Mouse (Mus musculus): ENCODE measurements around the gene Hist1h4n.
A peak's percentile ranks its signal among the peaks of the same experiment; 100 is the strongest.

Hist1h4n gene

DNA sequence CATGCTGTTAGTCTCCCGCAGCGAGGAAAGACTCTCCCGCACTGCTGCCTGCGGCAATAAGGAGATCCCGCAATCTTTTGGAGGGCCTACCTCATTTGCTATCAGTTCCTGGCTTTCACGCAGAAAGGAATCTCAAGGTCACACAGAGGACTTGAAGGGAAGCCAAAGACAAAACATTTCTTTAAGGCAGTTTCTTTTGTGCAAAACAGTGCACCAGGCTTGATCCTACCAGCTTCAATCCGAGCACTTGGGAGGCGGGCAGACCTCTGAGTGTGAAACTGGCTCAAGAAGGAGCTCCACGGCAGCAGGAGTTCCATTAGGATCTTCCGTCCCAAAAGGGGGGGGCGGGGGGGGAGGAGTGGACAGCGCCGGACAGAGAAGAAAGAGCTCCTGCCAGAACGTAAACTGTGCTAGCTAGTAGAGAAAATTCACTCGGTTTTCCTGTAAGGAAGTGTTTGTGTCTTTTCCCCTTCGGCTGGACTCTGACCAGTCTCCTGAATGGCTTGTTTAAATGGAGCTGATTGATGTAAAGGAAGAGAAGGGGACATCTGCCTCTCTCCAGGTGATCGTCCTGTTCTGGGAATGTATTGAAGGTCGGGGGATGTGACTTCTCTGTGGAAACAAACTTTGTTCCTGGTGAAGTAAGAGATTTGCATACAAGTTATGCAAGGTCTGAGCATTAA is 41.3 kb downstream of the Hist1h4n start:
- DNase-seq, result no peak

DNA sequence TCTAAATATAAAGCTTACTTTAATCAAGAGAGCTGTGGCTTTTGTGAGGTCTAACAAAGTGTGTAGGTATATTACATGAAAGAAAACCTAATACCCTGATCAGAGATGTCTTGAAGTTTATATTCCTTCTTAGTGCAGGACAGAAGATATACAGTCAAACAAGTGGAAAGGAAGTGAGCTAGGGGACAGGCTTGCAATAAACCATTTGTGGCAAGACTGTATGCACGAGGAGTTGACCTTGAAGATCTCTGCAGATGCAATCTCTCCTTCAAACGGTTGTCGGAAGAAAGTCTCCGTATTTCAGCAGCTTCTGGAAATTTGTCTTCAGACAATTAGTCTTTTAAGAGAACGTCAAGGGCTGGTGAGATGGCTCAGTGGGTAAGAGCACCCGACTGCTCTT is 42.1 kb downstream of the Hist1h4n start:
- DNase-seq, result no peak

DNA sequence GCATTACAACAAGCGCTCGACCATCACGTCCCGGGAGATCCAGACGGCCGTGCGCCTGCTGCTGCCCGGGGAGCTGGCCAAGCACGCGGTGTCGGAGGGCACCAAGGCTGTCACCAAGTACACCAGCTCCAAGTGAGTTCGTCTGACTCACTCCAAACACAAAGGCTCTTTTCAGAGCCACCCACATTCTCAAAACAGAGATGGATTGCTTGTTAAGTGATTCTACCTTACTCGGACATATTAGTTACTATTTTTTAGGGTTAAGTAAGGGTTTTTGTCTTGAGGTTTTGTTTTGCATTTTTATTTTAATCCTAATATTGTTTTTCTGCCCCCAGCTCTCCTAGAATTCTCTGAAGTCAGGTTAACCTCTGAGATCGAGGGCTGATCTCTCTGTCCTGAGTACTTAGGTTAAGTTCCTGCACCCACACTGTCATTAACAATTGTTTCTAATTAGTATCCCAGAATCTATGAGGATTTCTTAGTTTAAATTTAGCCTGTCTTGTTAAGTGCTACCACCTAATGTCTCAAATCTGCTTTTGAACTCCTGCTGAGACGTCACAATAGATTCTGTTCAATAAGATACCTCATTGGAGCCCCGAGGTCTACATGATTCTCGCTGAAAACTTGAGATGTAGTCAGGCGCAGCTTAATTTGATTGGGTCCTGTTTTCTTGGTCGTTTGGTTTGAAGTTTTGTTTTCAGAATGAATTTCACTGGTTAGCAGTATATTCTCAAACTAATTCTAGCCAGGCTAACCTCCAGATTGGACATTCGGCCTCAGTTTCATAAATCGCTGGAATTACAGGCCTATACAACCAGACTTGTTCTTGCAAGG is 44.0 kb downstream of the Hist1h4n start:
- no peak for DNase-seq

DNA sequence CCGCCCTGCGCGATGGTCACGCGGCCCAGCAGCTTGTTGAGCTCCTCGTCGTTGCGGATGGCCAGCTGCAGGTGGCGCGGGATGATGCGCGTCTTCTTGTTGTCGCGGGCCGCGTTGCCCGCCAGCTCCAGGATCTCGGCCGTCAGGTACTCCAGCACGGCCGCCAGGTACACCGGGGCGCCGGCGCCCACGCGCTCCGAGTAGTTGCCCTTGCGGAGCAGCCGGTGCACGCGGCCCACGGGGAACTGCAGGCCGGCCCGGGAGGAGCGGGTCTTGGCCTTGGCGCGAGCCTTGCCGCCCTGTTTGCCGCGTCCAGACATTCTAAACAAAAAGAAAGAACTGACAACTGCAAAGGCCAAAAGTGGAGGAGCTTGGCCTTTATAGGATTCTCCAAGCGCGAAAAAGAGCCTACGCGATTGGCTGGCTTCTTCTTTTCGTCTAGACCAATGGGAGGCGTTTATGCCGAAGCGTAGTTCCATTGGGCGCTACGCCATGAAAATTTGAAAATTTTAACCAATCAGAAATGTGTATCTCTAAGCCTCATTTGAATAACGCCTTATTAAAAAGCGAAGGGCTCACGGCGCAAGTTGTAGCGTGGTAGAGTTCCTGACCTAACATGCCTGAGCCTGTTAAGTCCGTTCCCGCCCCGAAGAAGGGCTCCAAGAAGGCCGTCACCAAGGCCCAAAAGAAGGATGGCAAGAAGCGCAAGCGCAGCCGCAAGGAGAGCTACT is 44.9 kb downstream of the Hist1h4n start, which contains the start of the genes Hist1h2an and Hist1h2bp:
Hist1h2an (minus strand) TSS at position 320 of the 731 bp plus-strand sequence.
Hist1h2bp (plus strand) TSS at position 563 of the 731 bp plus-strand sequence.
- DNase-seq, result peak; percentile 78 to 90

DNA sequence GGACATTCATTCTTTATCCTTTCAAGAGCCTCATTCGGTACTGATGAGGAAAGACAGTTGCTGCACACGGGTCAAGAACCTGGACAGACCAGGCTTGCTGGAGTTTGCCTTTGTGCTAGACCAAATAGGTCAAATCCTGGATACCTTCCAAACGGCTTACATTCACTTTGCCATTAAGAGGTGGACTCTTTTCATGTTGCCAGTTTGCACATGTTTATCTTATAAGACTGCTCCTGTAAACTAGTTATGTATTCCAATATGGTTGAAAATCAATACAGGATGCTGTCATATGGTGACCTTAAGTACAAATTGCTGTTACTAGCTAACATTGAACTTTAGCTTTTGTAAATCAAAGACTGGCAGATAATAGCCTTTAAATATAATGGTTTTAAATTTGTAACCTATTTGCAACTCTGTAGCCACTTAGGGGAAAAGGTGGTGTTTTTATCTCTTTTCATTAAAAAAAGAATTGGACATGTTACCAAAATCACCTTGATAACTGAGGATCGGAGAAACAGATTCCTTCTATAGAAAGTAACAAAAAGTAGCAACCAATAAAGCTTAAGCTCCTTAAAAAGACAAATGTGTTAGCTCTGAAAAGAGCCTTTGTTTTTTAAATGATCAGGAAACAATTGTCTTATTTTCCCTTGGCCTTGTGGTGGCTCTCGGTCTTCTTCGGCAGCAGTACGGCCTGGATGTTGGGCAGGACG is 45.7 kb downstream of the Hist1h4n start:
- DNase-seq, result no peak

DNA sequence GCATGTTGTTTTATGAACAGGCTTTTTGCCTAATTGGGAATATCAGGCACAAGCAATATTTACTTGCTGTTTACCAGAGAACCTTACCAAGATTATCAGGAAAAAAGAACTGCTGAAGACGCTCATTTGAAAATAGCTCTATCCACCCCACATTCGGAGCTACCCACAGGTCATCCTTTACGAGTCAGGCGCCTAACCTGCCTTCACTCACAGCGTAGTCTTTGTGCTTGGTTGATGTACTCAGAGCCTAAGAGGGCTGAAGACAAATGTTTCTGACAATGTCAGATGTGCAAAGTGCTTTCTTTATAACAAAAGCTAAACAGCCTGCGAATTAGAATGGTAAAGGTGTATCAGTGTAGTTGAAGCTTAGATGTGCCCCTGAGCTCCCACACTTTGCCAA is 47.7 kb downstream of the Hist1h4n start:
- DNase-seq, result no peak

DNA sequence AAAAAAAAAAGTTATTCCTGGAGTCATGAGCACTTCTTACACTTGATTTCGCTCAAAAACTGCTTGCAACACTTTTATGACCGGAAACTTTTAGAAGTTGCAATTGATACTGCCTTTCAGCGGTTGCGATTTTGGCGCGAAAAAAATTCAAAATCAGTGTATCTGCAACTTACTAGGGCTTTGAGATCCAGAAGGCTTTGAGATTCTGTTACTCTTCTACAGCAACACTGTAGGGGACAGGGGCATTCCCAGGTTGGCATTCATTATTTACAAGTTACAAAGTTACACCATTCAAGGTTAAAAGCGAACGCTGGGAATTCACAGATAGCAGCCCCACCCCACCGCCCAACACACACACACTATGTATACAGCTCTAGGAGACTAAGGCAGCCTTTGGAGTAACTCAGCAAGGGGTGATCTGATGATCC is 48.2 kb downstream of the Hist1h4n start:
- DNase-seq, result no peak

DNA sequence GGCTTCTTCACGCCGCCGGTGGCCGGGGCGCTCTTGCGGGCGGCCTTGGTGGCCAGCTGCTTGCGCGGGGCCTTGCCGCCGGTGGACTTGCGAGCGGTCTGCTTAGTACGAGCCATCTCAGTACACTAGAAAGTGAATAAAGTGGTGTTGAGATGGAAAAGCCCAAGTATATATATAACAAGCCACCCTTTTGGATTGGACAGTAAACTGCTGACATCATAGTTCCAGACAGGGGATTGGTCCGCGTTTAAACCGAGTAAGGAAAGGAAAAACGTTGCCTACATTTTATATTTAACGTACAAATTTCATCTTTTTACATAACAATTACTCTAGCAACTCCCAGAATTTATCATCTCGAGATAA is 48.8 kb downstream of the Hist1h4n start, which contains the start of gene Hist1h3i:
Hist1h3i (minus strand) TSS at position 116 of the 363 bp plus-strand sequence.
- DNase-seq, result peak; percentile 41 to 66

DNA sequence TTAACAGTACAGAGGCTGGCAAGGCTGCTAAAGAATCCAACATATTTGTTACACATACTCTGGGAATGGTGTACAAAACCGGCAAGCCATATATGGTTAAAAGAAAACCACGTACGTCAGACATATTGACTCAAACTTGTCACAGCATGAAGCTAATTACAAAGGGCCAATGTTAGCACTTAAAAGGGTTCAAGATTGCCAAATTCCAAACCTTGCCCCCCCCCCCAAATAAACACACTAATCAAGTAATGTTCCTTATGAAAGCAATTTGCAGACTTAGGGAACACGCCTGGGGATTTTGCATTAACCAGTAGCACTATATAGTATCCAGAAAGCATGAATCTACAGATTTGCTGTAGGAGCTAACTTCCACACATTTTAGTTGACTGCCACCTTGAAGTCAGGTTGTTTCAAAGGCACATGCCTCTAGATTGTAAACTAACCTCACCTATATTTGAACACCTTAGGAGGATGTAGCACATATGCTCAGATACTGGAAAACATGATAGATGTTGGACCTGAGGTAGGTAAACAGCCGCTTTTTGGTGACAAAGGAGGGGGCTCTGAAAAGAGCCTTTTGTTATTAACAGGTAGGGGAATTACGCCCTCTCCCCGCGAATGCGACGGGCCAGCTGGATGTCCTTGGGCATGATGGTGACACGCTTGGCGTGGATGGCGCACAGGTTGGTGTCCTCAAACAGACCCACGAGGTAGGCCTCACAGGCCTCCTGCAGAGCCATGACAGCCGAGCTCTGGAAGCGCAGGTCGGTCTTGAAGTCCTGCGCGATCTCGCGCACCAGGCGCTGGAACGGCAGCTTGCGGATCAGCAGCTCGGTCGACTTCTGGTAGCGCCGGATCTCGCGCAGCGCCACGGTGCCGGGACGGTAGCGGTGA is 49.4 kb downstream of the Hist1h4n start:
- DNase-seq, result peak; percentile 12 to 21

Data from cerebellum, postnatal 36 days (tissue).